Mouse (Mus musculus): ENCODE measurements around the gene Tubb1. TPM values are rescaled to one million over a fixed set of nuclear protein-coding genes. Genes with fewer than 3 reads are reported as not detected.
A peak's percentile ranks its signal among the peaks of the same experiment; 100 is the strongest.

The Tubb1 gene
- polyA plus RNA-seq (2012; rRNA removed): 0.05 and 0.12 TPM in 2 replicates

DNA sequence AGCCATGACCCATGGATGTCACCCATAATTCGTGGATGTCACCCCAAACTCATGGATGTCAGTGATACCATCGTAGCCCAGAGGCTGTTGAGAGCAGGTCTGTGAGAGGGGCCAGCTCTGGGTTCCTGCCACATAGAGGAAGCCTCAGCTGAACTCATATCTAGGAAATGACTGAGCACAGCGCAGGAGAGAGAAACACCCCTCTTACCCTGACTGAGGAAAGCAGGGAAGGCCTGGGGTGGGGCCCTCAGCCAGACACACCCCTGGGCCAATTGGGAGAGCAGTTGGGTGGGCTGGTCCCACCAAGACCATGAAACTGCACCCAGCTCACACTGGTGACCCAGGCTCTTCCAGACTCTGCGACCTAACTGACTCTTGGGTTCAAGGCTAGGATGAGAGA, at the start of gene Tubb1:
Tubb1 (plus strand) TSS at position 343 of the 400 bp plus-strand sequence.
- WGBS: 71% methylated on average over 4 of the region's 4 CpGs
- DNase-seq (ENCODE audit: low read depth, low spot score): no peak

DNA sequence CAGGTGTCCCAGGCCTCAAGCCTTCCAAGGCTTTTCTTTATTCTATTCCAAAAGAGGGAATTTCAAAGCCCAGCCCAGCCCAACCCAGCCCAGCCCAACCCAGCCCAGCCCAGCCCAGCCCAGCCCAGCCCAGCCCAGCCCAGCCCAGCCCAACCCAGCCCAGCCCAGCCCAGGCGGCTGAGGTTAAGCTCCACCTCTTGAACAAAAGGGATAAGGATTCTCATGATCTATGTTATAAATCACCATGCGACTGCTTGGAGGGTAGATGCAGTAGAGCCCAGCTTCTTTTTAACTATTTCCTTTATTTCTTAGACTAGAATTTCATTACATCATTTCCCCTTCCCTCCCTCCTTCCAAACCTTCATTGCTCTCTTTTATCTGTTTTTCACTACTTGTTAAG, 40.3 kb upstream of the Tubb1 start:
- no peak for DNase-seq (ENCODE audit: low read depth, low spot score)
- 31% methylated on average over 2 of the region's 2 CpGs for WGBS

GRCm38 (mm10) chr2:174413127-174413526, 37.4 kb upstream of the Tubb1 start:
- no peak for DNase-seq (ENCODE audit: low read depth, low spot score)
- 84% methylated on average over 7 of the region's 7 CpGs for WGBS

- WGBS: 42% methylated on average over 18 of the region's 18 CpGs
- no peak for DNase-seq (ENCODE audit: low read depth, low spot score)
Measured at GRCm38 (mm10) chr2:174415001-174415730, 35.3 kb upstream of the Tubb1 start.

DNA sequence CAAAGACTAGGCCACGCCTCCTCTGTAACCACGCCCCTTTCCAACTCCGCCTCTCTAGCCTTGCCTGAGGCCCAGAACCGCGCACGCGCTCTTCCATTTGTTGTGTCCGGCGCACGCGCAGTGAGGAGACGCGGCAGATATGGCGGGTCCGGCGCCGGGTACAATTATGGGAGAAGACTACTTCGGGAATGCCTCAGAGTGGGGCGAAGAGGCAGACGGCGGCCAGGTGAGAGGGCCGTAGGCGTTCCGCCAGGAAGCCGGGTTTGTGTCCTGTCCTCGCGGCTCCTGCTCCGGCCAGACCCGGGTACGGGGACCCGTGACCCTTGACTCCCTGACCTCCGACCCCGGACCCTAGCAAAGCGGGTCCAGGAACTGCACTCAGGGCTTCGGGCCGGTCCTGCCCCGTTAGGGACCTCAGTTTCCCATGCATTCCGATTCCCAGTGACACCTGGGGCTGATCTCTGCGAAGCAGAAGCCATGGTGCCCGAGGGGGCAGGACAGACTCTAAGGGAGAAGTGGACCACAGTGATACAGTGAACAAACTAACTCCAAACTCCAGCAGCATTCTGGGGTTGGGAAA, 34.7 kb upstream of the Tubb1 start, which contains the start of gene Nelfcd:
Nelfcd (plus strand) TSS at position 74 of the 580 bp plus-strand sequence.
- peak; percentile 96 for DNase-seq (ENCODE audit: low read depth, low spot score)
- under 1% methylated on average over 40 of the region's 40 CpGs for WGBS

DNA sequence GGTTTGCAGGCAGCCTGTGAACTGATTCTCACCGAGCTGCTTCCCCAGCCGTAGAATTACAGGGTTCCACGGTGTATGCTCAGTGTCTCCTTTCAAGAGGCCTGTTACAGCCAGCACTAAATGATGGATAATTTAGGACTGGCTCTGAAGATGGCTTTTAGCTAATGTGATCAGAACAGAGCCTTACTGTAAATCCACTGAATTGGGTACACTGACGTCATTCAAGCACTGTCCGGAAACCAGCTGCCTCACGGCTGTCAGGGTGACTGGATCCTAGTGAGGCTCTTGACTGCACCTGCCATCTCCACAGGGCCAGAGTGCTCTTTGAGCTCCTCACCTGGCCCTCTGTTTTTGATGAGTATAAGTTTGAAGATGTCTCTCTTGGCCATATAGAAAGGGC, 29.4 kb upstream of the Tubb1 start:
- DNase-seq (ENCODE audit: low read depth, low spot score): no peak
- 81% methylated on average over 6 of the region's 6 CpGs for WGBS

DNA sequence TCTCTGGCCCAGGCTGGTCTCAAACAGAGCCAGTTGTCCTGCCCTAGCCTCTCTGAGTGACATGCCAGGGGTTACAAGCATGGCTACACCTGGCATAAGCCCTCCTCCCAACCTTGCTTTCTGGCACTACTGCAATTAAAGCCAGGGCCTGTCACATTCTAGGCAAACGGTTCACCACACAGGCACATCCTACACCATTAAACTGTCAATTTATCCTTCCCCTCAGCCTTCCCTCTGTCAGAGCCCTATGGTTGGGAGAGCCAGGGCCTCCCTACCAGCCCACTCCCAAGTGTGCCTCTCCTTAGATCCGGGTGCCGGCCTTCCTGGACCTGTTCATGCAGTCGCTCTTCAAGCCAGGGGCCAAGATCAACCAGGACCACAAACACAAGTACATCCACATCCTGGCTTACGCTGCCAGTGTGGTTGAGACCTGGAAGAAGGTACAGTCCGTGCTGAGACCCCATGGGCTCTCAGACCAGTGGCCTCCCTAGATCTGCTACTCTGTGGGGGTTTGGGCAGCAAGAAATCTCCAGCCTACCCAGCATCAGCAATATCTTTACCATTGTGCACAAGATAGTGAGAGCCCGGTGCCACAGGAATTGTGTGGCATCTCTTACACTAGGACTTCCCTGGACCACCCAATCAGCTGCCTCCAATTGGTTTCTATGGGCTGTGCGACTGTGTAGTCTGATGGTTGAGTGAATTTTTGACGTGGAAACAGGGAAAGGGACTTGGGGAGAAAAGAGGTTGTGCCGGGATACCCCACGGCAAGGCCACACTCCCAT, 26.0 kb upstream of the Tubb1 start:
- WGBS: 85% methylated on average over 11 of the region's 11 CpGs
- DNase-seq (ENCODE audit: low read depth, low spot score): no peak

DNA sequence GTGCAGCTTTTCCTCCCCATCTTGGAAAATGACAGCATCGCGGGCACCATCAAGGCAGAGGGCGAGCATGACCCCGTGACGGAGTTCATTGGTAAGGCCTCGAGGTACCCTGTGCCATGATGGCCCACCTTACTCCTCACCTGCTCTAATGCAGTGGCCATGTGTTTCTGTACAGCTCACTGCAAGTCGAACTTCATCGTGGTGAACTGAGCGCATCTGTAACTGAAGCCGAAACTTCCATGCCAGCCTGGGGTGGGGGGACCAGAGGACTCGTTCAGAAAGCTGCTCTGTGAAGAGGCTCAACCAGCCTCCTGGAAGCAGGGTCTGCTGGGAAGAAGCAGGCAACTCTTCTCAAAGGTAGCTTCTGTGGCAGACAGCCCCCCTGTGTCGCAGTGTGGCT, 23.6 kb upstream of the Tubb1 start:
- WGBS: 90% methylated on average over 12 of the region's 12 CpGs
- DNase-seq (ENCODE audit: low read depth, low spot score): no peak

DNA sequence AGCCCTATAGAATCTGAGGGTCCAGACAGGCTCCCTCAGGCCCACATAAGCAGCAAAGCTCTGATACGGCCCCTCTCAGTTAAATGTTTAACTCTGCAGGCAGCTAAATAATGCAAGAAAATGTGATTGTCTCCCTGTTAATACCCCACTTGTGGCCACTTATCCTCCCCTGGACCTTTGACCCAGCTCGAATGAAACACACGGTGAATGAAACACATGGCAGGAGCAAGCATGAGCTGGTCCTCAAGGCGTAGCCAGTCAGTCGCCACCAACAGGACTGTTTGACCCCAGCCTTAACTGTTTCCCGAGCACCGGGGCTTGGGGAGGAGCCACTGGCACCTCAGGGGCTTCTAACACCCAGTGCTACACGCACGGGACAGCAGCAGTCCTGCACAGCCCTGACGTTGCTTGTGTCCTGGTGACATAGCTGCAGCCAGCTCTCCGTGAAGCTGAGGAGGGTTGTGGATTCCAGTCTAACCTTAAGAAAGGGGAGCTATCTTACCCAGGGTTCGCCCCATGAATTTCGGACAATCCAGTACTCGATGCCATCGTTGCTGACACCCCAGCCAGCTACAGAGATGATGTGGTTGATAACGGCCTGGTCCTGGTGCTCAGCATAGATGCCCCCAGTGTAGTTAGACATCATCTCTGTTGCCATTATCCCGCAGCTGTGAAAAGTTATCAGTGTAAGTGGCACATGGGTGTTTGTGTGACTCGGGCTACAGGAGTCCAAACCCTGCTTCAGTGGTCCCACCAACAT, 22.2 kb upstream of the Tubb1 start:
- no peak for DNase-seq (ENCODE audit: low read depth, low spot score)

GRCm38 (mm10) chr2:174428996-174429591, 21.4 kb upstream of the Tubb1 start:
- DNase-seq (ENCODE audit: low read depth, low spot score): no peak
- 90% methylated on average over 10 of the region's 10 CpGs for WGBS

More for the DNA sequence above, 22.2 kb upstream of the Tubb1 start:
- 84% methylated on average over 18 of the region's 18 CpGs for WGBS

GRCm38 (mm10) chr2:174434943-174435342, 15.6 kb upstream of the Tubb1 start:
- no peak for DNase-seq (ENCODE audit: low read depth, low spot score)
- 97% methylated on average over 9 of the region's 9 CpGs for WGBS

DNA sequence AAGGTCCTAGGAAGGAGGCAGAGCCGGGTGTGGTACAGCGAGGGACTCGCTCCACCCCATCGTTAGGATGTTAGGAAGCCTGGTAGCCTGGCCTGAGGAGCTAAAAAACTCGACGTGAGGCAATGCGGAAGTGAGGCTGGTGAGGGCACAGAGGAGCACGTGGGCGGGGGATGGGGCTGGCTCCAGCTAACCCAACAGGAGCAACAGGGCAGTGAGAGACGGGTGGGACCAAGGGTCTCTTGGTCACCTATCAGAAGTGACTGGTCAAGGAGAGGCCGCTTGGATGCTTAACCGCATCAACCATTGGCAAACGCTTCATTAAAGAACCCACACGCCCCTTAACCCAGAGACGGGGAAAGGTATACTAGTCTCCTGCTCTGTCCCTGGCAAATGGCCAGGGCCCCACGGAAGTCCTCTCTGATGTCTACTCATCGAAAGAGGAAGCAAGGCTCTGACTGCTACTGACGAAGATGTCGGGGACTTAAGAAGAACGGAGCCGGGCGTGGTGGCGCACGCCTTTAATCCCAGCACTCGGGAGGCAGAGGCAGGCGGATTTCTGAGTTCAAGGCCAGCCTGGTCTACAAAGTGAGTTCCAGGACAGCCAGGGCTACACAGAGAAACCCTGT, 14.3 kb upstream of the Tubb1 start:
- no peak for DNase-seq (ENCODE audit: low read depth, low spot score)

GRCm38 (mm10) chr2:174436916-174437696, 13.4 kb upstream of the Tubb1 start:
- WGBS: 85% methylated on average over 7 of the region's 7 CpGs
- no peak for DNase-seq (ENCODE audit: low read depth, low spot score)

More for the DNA sequence above, 14.3 kb upstream of the Tubb1 start:
- WGBS: 76% methylated on average over 26 of the region's 26 CpGs

DNA sequence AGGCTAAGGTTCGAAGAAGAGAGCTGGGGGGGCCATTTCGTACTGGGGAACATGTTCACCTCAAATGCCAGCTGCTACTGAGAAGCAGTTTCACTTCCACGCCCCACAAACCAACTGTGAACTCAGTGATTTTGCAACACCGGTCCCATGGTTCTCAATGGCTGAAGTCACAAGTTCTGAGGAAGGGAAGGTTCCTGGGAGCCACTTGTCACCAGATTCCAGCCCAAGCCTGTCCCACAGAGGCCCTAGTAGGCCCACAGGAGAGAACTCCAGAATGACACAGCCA, 12.9 kb upstream of the Tubb1 start:
- WGBS: 52% methylated on average over 4 of the region's 4 CpGs
- DNase-seq (ENCODE audit: low read depth, low spot score): no peak

DNA sequence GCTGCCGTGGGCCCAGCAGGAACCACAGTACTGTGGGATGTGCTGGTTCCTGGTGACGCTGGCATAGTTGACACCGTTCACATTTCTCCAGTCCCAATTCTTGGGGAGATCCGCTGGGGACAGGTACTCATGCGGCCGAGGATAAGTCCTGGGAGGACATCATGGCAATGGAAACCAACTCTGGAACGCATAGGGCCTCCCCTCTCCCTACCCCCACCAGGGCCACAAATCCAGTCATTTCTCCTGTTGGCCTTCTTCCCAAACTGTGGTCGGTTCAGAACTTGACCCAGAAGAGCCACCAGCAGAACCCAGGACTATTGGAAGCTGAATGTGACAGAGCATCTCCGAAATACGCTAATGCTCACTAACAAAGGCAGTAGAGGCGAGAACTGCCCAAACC, 12.3 kb upstream of the Tubb1 start:
- DNase-seq (ENCODE audit: low read depth, low spot score): no peak
- WGBS: 59% methylated on average over 11 of the region's 11 CpGs

- DNase-seq (ENCODE audit: low read depth, low spot score): peak; percentile 44
- 2% methylated on average over 38 of the region's 38 CpGs for WGBS
Measured at GRCm38 (mm10) chr2:174438737-174439449, 11.6 kb upstream of the Tubb1 start, which contains the start of gene Ctsz. Gene Ctsz, minus strand, starts transcription at chr2:174439039.

- 84% methylated on average over 5 of the region's 5 CpGs for WGBS
Measured at GRCm38 (mm10) chr2:174439450-174439838, 11.1 kb upstream of the Tubb1 start.

DNA sequence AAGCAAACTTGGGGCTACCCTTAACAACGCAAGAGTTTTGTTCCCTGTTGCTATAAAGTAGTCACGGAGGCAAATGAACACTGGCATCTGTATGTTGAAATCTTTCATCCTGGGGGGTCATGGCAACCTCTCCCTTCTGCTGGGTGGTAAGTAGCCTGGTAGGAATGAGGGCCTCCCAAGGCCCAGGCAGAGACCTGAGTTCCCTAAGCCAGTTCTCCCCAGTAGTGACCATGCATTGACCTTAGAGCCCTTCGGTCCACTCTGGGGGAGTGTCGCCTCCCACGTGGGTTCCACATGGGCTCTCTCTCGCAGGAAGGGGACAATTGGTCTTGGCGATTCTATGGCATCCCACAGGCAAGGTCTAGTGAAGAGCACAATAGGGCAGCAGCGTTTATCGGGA, 10.5 kb upstream of the Tubb1 start:
- WGBS: 90% methylated on average over 9 of the region's 9 CpGs
- no peak for DNase-seq (ENCODE audit: low read depth, low spot score)

More at GRCm38 (mm10) chr2:174439450-174439838, 11.1 kb upstream of the Tubb1 start:
- DNase-seq (ENCODE audit: low read depth, low spot score): no peak

Measured in large intestine, adult 2 months (tissue).